Mouse (Mus musculus) CH12.LX (cell line): ENCODE data around the gene Abhd2. TPM values are rescaled to one million over a fixed set of nuclear protein-coding genes. Genes with fewer than 3 reads are reported as not detected.

Experiments used
- DNase-seq: peaks from one replicate; pipeline ENCODE4 v3.0.0-alpha.2; 2013; ENCODE audit errors: extremely low read depth
- H3K27ac ChIP-seq: 2 replicates; pipeline ENCODE4 v1.5.1; 2012; ENCODE audit warnings: low read depth, mild to moderate bottlenecking, control low read depth, moderate library complexity; ENCODE audit not compliant: insufficient read depth
- H3K27me3 ChIP-seq: replicated peaks from 2 replicates; pipeline ENCODE3; 2012; ENCODE audit warnings: inconsistent platforms
- H3K36me3 ChIP-seq, 2 experiments: replicated peaks in 1 of 2; 2 replicates each; pipeline versions ENCODE3 to v1.6.1; 2012; ENCODE audit warnings: inconsistent platforms in 1 of 2, low read length in 1 of 2, mild to moderate bottlenecking in 1 of 2, mixed read lengths in 1 of 2, moderate library complexity in 1 of 2; ENCODE audit not compliant: control insufficient read depth in 1 of 2, insufficient read depth in 1 of 2
- H3K4me1 ChIP-seq, 2 experiments: 2 replicates each; pipeline ENCODE4 v1.6.1; 2012; ENCODE audit warnings: inconsistent platforms in 1 of 2, moderate library complexity in 1 of 2; ENCODE audit not compliant: insufficient read depth in 2 of 2, control insufficient read depth in 1 of 2
- H3K4me2 ChIP-seq: 2 replicates; pipeline ENCODE4 v1.6.1; 2012; ENCODE audit warnings: low read depth, mild to moderate bottlenecking, control low read depth; ENCODE audit not compliant: poor library complexity, insufficient read depth, severe bottlenecking
- H3K4me3 ChIP-seq, 3 experiments: fragments of 150-350 bp in 1 of 3; sonication (generic) in 1 of 3; replicated peaks in 1 of 3; 2 replicates each; pipeline versions ENCODE3 to v1.5.1; 2011 to 2012; ENCODE audit warnings: low read depth in 2 of 3, low read length in 2 of 3, mild to moderate bottlenecking in 2 of 3, moderate library complexity in 2 of 3, control low read depth in 1 of 3, improper control_type of control experiment in 1 of 3, inconsistent platforms in 1 of 3, mixed read lengths in 1 of 3; ENCODE audit not compliant: poor library complexity in 1 of 3
- H3K79me2 ChIP-seq: replicated peaks from 2 replicates; pipeline ENCODE4 v1.6.1; 2012; ENCODE audit warnings: mild to moderate bottlenecking, moderate library complexity; ENCODE audit not compliant: control insufficient read depth, poor library complexity, insufficient read depth, severe bottlenecking; ENCODE audit errors: extremely low read depth
- H3K9ac ChIP-seq: 2 replicates; pipeline ENCODE4 v1.6.1; 2012; ENCODE audit warnings: low read depth, mild to moderate bottlenecking, control low read depth, moderate library complexity; ENCODE audit not compliant: insufficient read depth
- H3K9me3 ChIP-seq: replicated peaks from 2 replicates; pipeline ENCODE3; 2012; ENCODE audit warnings: low read length, inconsistent platforms, mixed read lengths
- BHLHE40 ChIP-seq: IDR thresholded peaks from 2 replicates; pipeline ENCODE4 v1.6.1; 2011; ENCODE audit warnings: mild to moderate bottlenecking, low read depth, low read length, improper control_type of control experiment
- CHD1 ChIP-seq: IDR thresholded peaks from 2 replicates; pipeline ENCODE4 v1.6.1; 2012; ENCODE audit warnings: low read depth, low read length, improper control_type of control experiment, inconsistent platforms
- CHD2 ChIP-seq: IDR thresholded peaks from 2 replicates; pipeline ENCODE4 v1.6.1; 2011; ENCODE audit warnings: low read length, improper control_type of control experiment
- E2F4 ChIP-seq: IDR thresholded peaks from 2 replicates; pipeline ENCODE4 v1.6.1; 2011; ENCODE audit warnings: low read depth, low read length, improper control_type of control experiment; ENCODE audit not compliant: insufficient replicate concordance
- IRF4 ChIP-seq: IDR thresholded peaks from 2 replicates; pipeline ENCODE4 v1.6.1; 2014; ENCODE audit warnings: low read depth, mild to moderate bottlenecking, inconsistent platforms, low read length, improper control_type of control experiment
- JUN ChIP-seq: IDR thresholded peaks from 2 replicates; pipeline ENCODE4 v1.6.1; 2011; ENCODE audit warnings: low read depth, mild to moderate bottlenecking, low read length, improper control_type of control experiment, moderate library complexity; ENCODE audit not compliant: insufficient read depth
- KAT2A ChIP-seq: IDR thresholded peaks from 2 replicates; pipeline ENCODE4 v1.6.1; 2012; ENCODE audit warnings: low read length, improper control_type of control experiment, inconsistent platforms; ENCODE audit not compliant: insufficient replicate concordance
- MAFK ChIP-seq: IDR thresholded peaks from 2 replicates; pipeline ENCODE4 v1.6.1; 2011; ENCODE audit warnings: low read length, improper control_type of control experiment; ENCODE audit not compliant: insufficient replicate concordance
- MEF2A ChIP-seq: IDR thresholded peaks from 2 replicates; pipeline ENCODE4 v1.6.1; 2014; ENCODE audit warnings: low read depth, mild to moderate bottlenecking, inconsistent platforms, low read length, improper control_type of control experiment, borderline replicate concordance
- MXI1 ChIP-seq: IDR thresholded peaks from 2 replicates; pipeline ENCODE4 v1.6.1; 2011; ENCODE audit warnings: mild to moderate bottlenecking, low read depth, low read length, improper control_type of control experiment
- MYC ChIP-seq: IDR thresholded peaks from 2 replicates; pipeline ENCODE4 v1.6.1; 2011; ENCODE audit warnings: low read depth, mild to moderate bottlenecking, improper control_type of control experiment, low read length
- NELFE ChIP-seq: IDR thresholded peaks from 2 replicates; pipeline ENCODE4 v1.6.1; 2011; ENCODE audit warnings: low read depth, low read length, improper control_type of control experiment
- NRF1 ChIP-seq: IDR thresholded peaks from 2 replicates; pipeline ENCODE4 v1.6.1; 2014; ENCODE audit warnings: low read depth, mild to moderate bottlenecking, inconsistent platforms, low read length, improper control_type of control experiment, moderate library complexity
- POLR2A ChIP-seq: IDR thresholded peaks from 2 replicates; pipeline ENCODE4 v1.6.1; 2011; ENCODE audit warnings: low read depth, mild to moderate bottlenecking, improper control_type of control experiment, low read length
- RCOR1 ChIP-seq: conservative IDR thresholded peaks from 2 replicates; pipeline ENCODE4 v1.6.1; 2012; ENCODE audit warnings: low read depth, mild to moderate bottlenecking, inconsistent platforms, low read length, improper control_type of control experiment
- SIN3A ChIP-seq: IDR thresholded peaks from 2 replicates; pipeline ENCODE4 v1.6.1; 2012; ENCODE audit warnings: low read length, improper control_type of control experiment, inconsistent platforms
- SMC3 ChIP-seq: IDR thresholded peaks from 2 replicates; pipeline ENCODE4 v1.6.1; 2011; ENCODE audit warnings: low read depth, low read length, improper control_type of control experiment
- TCF12 ChIP-seq: IDR thresholded peaks from 2 replicates; pipeline ENCODE4 v1.6.1; 2014; ENCODE audit warnings: low read depth, mild to moderate bottlenecking, inconsistent platforms, low read length, improper control_type of control experiment
- ZC3H11A ChIP-seq: IDR thresholded peaks from 2 replicates; pipeline ENCODE4 v1.6.1; 2012; ENCODE audit warnings: low read depth, mild to moderate bottlenecking, inconsistent platforms, low read length, improper control_type of control experiment
- ZKSCAN1 ChIP-seq: IDR thresholded peaks from 2 replicates; pipeline ENCODE4 v1.6.1; 2012; ENCODE audit warnings: low read depth, inconsistent platforms, low read length, improper control_type of control experiment, borderline replicate concordance
- ZNF384 ChIP-seq: IDR thresholded peaks from 2 replicates; pipeline ENCODE4 v1.6.1; 2012; ENCODE audit warnings: low read depth, low read length, improper control_type of control experiment, inconsistent platforms
- dilution Hi-C: fragments of 300-500 bp; cut with MboI; formaldehyde crosslinking; loops from 2 replicates; pipeline ENCODE4 v1.14.3; 2020; ENCODE audit warnings: low sequenced_read_pairs; ENCODE audit not compliant: extremely low pct_unique_long_range_greater_than_20kb, extremely low pct_ligation_motif_present
- in situ Hi-C: fragments of 300-500 bp; cut with MboI; formaldehyde crosslinking; loops from 3 replicates; pipeline ENCODE4 v1.14.3; 2019; ENCODE audit warnings: low sequenced_read_pairs, low pct_ligation_motif_present, low pct_unique_long_range_greater_than_20kb, mixed read lengths
- polyA plus RNA-seq: library from polyadenylated mRNA; unstranded; fragments of >175 nt; gene quantifications from 2 replicates; pipeline ENCODE4 v1.2.1, GENCODE M21; 2012; ENCODE audit warnings: low read depth; ENCODE audit not compliant: insufficient read length
- total RNA-seq, 2 experiments: library from RNA; depleted of rRNA; stranded (reverse); fragments of 300-350 nt in 1 of 2; fragments of >200 nt in 1 of 2; gene quantifications; 2 replicates each; pipeline ENCODE4 v1.2.3; 2012 to 2014

Abhd2 gene
- total and polyA plus RNA-seq, 3 experiments, result 6.0 to 15.4 (median 9.9) TPM

- peaks cover 14 to 63% of the 10 kb centered on the region in 2 experiments for H3K4me1 ChIP-seq
- TF ChIP-seq TCF12, result no peak
- no peak for TF ChIP-seq ZC3H11A
- TF ChIP-seq JUN, result no peak
- TF ChIP-seq CHD1, result no peak
- TF ChIP-seq NRF1, result no peak
- no peak for TF ChIP-seq CHD2
- no peak for TF ChIP-seq MAFK
- TF ChIP-seq MEF2A, result no peak
- TF ChIP-seq ZNF384, result no peak
- TF ChIP-seq MXI1, result no peak
- no peak for TF ChIP-seq RCOR1
- TF ChIP-seq E2F4, result no peak
- TF ChIP-seq IRF4, result no peak
- no peak for TF ChIP-seq NELFE
- H3K4me3 ChIP-seq, result no peak overlapping the region
- H3K27me3 ChIP-seq, result peaks cover 1% of the 10 kb centered on the region
- no peaks in the 10 kb centered on the region for H3K9me3 ChIP-seq
- H3K4me2 ChIP-seq, result no peak overlapping the region
- no peak for DNase-seq
- H3K36me3 ChIP-seq, result no peaks in the 10 kb centered on the region
- no peaks in the 10 kb centered on the region; the same call in 1 of the 2 replicates for H3K79me2 ChIP-seq
- in situ Hi-C loops (loop anchor here (25.0 kb wide), 1 partner anchor 193 kb away; the partner anchor contains the start of gene Polg), dilution Hi-C loops (no loop called here)
- H3K9ac ChIP-seq, result no peak overlapping the region
- no peak overlapping the region for H3K27ac ChIP-seq
Observed at GRCm38 (mm10) chr7:79269411-79269810, 3.6 kb upstream of the Abhd2 start.

GRCm38 (mm10) chr7:79269866-79270265 lies 3.1 kb upstream of the Abhd2 start:
- no peaks in the 10 kb centered on the region for H3K27me3 ChIP-seq
- peaks cover 14 to 66% of the 10 kb centered on the region in 2 experiments for H3K4me1 ChIP-seq
- no peak for DNase-seq
- in situ Hi-C loops (loop anchor here (25.0 kb wide), 1 partner anchor 192 kb away; the partner anchor contains the start of gene Polg), dilution Hi-C loops (no loop called here)
- no peak overlapping the region for H3K9ac ChIP-seq
- H3K4me3 ChIP-seq, result no peak overlapping the region
- no peaks in the 10 kb centered on the region; the same call in 1 of the 2 replicates for H3K79me2 ChIP-seq
- H3K4me2 ChIP-seq, result no peak overlapping the region
- H3K9me3 ChIP-seq, result no peaks in the 10 kb centered on the region
- H3K27ac ChIP-seq, result no peak overlapping the region
- TF ChIP-seq SIN3A, result no peak
- TF ChIP-seq SMC3, result no peak
- TF ChIP-seq BHLHE40, result no peak
- TF ChIP-seq MYC, result no peak
- TF ChIP-seq POLR2A, result no peak
- no peak for TF ChIP-seq ZKSCAN1
- TF ChIP-seq KAT2A, result no peak
- no peak for TF ChIP-seq JUN
- H3K36me3 ChIP-seq, result no peaks in the 10 kb centered on the region
